Mouse (Mus musculus) forebrain, embryonic 12.5 days (tissue): ENCODE measurements at regions not wholly inside any gene's neighbourhood (a gene's known extent, or its start where the extent isn't known, plus 50 kb on each side); places are given as distances from the start of the nearest gene placed in this dataset.

Experiments
- ATAC-seq: fragments of 200-750 bp; cut with Nextera tagmentation; 2 replicates; pipeline ENCODE4 v1.8.0; 2017; ENCODE audit warnings: moderate TSS enrichment; ENCODE audit not compliant: low FRiP score
- H3K27ac ChIP-seq: fragments of 300-500 bp; sonication (generic); 2 replicates; pipeline ENCODE4 v1.5.1; 2016; ENCODE audit warnings: mild to moderate bottlenecking
- H3K27me3 ChIP-seq: fragments of 300-500 bp; sonication (generic); 2 replicates; pipeline ENCODE4 v1.6.1; 2016; ENCODE audit warnings: mild to moderate bottlenecking
- H3K36me3 ChIP-seq: fragments of 300-500 bp; sonication (generic); replicated peaks from 2 replicates; pipeline ENCODE4 v1.6.1; 2016; ENCODE audit warnings: mild to moderate bottlenecking
- H3K4me1 ChIP-seq: fragments of 300-500 bp; sonication (generic); 2 replicates; pipeline ENCODE4 v1.6.1; 2016
- H3K4me2 ChIP-seq: fragments of 300-500 bp; sonication (generic); 2 replicates; pipeline ENCODE4 v1.6.1; 2016; ENCODE audit warnings: mild to moderate bottlenecking, moderate library complexity
- H3K4me3 ChIP-seq: fragments of 300-500 bp; sonication (generic); replicated peaks from 2 replicates; pipeline ENCODE4 v1.5.1; 2016; ENCODE audit warnings: mild to moderate bottlenecking
- H3K9ac ChIP-seq: fragments of 300-500 bp; sonication (generic); 2 replicates; pipeline ENCODE4 v1.6.1; 2016; ENCODE audit warnings: mild to moderate bottlenecking
- H3K9me3 ChIP-seq: fragments of 300-500 bp; sonication (generic); 2 replicates; pipeline ENCODE4 v1.6.1; 2016
- WGBS: fragments of 180-500 bp; shearing (Covaris S2); methylation state at CpG from one replicate; pipeline ENCODE4 v1.1.7; 2016; 5-methylcytosine and 5-hydroxymethylcytosine counted together

DNA sequence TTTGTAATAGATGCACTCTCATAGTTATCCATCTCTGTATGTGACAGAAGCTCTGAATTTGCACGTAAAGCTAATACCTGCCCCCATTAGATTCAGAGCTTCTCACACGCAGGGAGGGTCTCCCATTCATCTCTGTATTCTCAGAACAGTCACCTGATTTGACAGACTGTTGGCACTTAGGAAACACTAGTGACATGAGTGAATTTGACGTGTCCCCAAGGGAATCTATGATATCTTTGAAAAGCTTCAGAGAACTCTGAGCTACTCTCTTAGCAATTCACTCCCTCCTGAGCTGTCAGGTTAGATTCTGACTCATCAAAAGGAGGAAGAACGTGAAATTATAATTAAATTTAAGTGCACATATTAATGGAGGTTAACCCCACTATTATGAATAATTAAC lies 423.1 kb downstream of the Ipo11 start:
- no peak overlapping the region for H3K9ac ChIP-seq
- H3K27me3 ChIP-seq = no peaks in the 10 kb centered on the region
- no peak overlapping the region for H3K4me3 ChIP-seq
- no peak overlapping the region for H3K4me2 ChIP-seq
- no peak for ATAC-seq
- WGBS = 81% methylated on average over 4 of the region's 4 CpGs
- H3K4me1 ChIP-seq = no peaks in the 10 kb centered on the region
- H3K27ac ChIP-seq = no peak overlapping the region
- no peaks in the 10 kb centered on the region for H3K9me3 ChIP-seq
- no peaks in the 10 kb centered on the region for H3K36me3 ChIP-seq

DNA sequence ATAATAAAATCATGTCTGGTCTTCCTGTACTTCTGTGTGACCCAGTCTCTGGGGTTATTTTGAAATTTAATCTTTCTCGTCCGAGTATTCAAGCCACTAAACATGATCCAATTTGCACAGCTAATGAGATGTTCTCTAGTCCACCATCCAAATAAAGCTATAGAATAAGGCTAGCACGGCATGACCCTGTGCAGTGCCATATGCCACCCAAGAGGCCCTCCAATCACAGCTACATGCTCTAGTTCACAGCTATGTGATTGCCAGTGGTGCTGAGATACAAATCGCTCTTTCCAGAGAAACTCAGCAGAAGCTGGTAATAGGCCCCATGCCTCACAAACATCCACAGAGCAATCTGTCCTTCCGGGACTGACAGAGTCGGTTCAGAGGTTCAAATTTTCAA lies 426.3 kb downstream of the Ipo11 start:
- Histone ChIP-seq H3K4me1 (no peaks in the 10 kb centered on the region), H3K4me3 (no peak overlapping the region), H3K9me3 (no peaks in the 10 kb centered on the region), H3K9ac (no peak overlapping the region), H3K27me3 (no peaks in the 10 kb centered on the region), H3K36me3 (no peaks in the 10 kb centered on the region), H3K27ac (no peak overlapping the region), H3K4me2 (no peak overlapping the region)
- 70% methylated on average over 6 of the region's 6 CpGs for WGBS
- ATAC-seq = no peak

DNA sequence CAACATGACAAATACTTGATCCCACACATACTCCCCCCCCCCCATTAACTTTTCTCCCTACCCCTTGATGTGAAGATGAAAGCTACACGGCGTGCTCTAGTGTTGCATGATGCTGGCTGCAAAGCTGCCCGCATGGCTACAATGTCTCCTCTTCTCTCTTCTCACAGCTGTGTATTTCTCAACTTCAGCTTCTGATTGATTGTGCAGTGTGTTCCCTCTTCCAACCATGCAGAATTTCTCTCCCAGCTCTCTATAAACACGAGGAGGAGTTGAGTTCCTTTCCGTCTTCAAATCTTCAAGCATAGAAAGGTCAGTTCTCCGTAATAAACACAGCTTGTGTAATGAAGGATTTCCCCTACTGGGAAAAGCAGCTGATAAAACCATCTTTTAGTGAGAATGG lies 435.5 kb downstream of the Ipo11 start:
- Histone ChIP-seq H3K9ac (no peak overlapping the region), H3K36me3 (no peaks in the 10 kb centered on the region), H3K27ac (no peak overlapping the region), H3K9me3 (no peaks in the 10 kb centered on the region), H3K27me3 (no peaks in the 10 kb centered on the region), H3K4me3 (no peak overlapping the region), H3K4me2 (no peak overlapping the region), H3K4me1 (no peaks in the 10 kb centered on the region)
- 86% methylated on average over 6 of the region's 6 CpGs for WGBS
- no peak for ATAC-seq

DNA sequence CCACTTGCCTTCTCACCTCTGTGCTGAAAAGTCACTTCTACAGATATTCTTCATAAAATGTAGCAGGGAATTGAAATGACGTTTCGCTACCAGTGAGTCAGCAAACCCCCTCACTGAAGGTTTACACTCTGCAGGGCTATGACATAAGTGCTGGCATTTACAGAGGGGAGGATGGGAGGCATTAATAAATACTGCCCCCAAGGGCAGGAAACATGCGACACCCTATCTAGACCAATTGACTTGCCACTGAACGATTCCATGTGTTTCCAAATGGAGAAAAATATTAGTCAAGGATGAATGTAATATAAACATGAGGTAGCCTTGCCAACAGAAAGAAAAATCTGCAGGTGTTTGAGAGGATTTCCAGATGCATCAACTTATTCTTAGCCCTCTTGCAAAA lies 465.5 kb downstream of the Ipo11 start:
- Histone ChIP-seq H3K9me3 (no peaks in the 10 kb centered on the region), H3K4me2 (no peak overlapping the region), H3K4me1 (no peaks in the 10 kb centered on the region), H3K36me3 (no peaks in the 10 kb centered on the region), H3K27me3 (no peaks in the 10 kb centered on the region), H3K27ac (no peak overlapping the region), H3K9ac (no peak overlapping the region), H3K4me3 (no peak overlapping the region)
- WGBS = 81% methylated on average over 4 of the region's 4 CpGs
- no peak for ATAC-seq

DNA sequence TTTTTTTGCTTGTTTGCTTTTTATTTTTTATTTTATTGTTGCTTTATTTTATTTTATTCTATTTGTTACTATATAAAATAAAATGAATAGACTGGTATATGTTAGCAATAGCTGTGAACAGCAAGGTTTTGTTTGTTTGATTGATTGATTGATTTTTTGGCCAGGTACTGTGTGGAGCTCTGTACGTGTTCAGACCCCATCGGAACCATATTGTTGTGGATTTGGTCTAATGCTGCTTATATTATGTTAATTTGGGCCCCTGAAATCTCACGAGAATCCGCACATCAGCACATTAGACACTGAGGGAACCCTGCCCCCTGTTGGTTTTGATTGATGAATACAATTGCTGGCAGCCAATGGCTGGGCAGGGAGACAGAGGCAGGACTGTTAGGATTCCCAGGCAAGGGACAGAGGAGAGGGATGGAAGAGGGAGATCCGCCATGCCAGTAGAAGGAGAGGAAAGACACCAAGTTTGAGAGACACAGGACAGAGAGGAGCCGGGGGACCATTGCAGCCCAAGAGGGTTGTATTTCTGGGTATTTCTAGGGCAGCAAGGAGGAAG lies 482.3 kb downstream of the Ipo11 start:
- Histone ChIP-seq H3K4me2 (no peak overlapping the region), H3K36me3 (no peaks in the 10 kb centered on the region), H3K4me1 (no peaks in the 10 kb centered on the region), H3K27me3 (no peaks in the 10 kb centered on the region), H3K4me3 (no peak overlapping the region), H3K27ac (no peak overlapping the region), H3K9me3 (no peaks in the 10 kb centered on the region), H3K9ac (no peak overlapping the region)
- WGBS = 72% methylated on average over 6 of the region's 6 CpGs
- ATAC-seq = 0 out of 2 replicates have a peak, but pooled peaks have one; percentile 51

DNA sequence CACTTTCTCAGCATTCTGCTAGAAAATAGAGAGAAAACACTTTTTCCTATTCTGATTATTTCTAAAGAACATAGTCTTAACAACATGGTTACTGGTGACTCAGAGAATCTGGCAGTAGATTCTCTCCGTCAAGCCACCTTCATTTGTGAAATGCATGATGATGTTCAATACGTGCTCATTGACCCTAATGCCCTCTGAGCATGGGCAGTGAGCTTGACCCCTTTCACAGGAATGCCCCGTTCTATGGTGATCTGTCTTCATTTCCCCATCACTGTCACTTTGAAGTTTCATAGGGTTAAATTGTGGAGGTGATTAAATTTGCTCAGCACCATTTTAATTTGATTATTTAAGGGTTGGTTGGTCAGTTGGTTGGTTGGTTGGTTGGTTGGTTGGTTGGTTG lies 504.6 kb downstream of the Ipo11 start:
- Histone ChIP-seq H3K4me1 (no peaks in the 10 kb centered on the region), H3K4me2 (no peak overlapping the region), H3K27me3 (no peaks in the 10 kb centered on the region), H3K36me3 (no peaks in the 10 kb centered on the region), H3K4me3 (no peak overlapping the region), H3K9ac (no peak overlapping the region), H3K9me3 (no peaks in the 10 kb centered on the region), H3K27ac (no peak overlapping the region)
- ATAC-seq = peak; percentile 44; the same call in 1 of the 2 replicates
- 75% methylated on average over 3 of the region's 3 CpGs for WGBS

DNA sequence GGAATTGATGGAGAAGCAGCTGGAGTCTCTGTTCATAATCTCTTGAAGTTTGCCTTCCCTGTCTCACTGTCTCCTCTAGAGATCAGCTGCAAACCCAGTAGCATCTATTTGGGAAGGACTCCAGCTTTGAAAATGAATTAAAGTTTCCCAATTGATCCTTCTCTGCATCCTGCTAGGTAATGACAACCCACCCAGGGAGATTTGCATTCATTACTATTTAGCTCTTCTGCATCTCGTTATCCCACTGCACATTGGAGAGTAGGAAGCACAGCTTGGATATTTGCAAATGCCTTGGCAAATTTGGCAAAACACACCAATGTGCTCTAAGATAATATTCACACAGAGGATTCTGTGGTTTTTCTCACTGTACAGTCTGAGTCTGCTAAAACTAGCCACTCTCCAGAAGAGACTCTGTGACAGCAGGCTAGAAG lies 530.1 kb downstream of the Ipo11 start:
- 11% methylated on average over 1 of the region's 1 CpGs for WGBS
- H3K4me2 ChIP-seq = no peak overlapping the region
- H3K4me1 ChIP-seq = peaks cover 3% of the 10 kb centered on the region; the same call in 1 of the 2 replicates
- H3K36me3 ChIP-seq = no peaks in the 10 kb centered on the region
- no peak overlapping the region for H3K9ac ChIP-seq
- H3K4me3 ChIP-seq = no peak overlapping the region
- no peaks in the 10 kb centered on the region for H3K27me3 ChIP-seq
- no peak overlapping the region for H3K27ac ChIP-seq
- no peak for ATAC-seq
- no peaks in the 10 kb centered on the region for H3K9me3 ChIP-seq

DNA sequence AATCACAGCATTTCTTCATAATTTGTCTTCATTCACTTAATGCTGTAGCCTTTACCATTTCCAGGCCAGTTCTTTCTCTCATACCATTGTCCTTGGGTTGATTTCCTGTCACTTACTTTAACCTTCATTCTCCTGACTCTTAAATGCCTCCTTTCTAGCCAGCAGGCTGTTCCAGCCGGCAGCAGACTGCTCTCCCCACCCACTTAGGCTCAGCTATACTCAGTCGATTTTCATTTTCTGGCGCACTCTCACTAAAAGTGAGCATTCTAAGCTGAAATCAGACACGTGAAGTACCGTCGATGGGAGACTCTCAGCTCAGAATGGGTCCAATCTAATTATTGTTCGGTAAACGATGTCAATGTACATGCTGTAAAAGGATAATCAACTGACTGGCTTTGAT lies 544.1 kb downstream of the Ipo11 start:
- 72% methylated on average over 8 of the region's 8 CpGs for WGBS
- ATAC-seq = no peak
- H3K4me1 ChIP-seq = no peaks in the 10 kb centered on the region

DNA sequence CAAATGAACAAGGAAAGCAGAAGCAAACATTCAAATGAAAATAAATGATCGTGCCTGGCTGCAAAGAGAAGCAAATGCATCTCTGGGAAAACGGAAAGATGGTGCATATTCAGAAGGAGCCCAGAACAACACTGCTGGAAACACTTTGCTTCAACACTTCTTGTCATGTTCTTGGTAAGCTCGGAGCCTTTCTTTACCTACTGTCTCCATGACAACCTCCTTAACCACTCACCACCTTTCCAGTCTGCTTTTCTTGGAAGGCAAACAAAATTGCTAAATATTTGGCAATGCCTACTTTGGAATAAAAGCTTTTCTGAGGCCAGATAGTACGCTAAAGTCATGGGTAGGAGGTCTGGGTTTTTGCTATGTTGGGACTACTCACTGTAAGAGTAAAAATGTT lies 548.1 kb downstream of the Ipo11 start:
- 80% methylated on average over 4 of the region's 4 CpGs for WGBS
- no peaks in the 10 kb centered on the region for H3K36me3 ChIP-seq
- no peak for ATAC-seq

More for the DNA sequence above, 544.1 kb downstream of the Ipo11 start:
- Histone ChIP-seq H3K27ac (no peak overlapping the region), H3K9ac (no peak overlapping the region), H3K36me3 (no peaks in the 10 kb centered on the region), H3K4me2 (no peak overlapping the region), H3K4me3 (no peak overlapping the region), H3K27me3 (no peaks in the 10 kb centered on the region), H3K9me3 (no peaks in the 10 kb centered on the region)

DNA sequence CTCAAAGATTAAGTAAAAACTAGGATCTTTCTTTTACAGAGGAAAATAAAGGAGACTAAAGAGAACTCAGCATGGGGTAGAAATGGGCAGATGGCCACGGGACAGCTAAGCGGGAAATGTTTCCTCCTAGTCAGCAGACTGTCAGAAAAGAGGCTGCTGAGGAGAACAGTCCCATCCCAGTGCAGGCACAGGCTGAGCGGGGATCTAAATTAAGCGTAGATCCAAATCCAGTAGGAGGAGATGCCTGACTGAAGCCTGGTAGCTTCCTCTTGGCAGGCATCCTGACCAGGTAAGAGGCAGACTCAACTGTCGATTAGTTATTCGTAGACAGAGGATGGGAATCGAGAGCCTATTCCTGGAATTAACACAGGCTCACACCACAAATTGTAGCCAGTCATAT lies 569.2 kb downstream of the Ipo11 start:
- Histone ChIP-seq H3K4me3 (no peak overlapping the region), H3K9ac (no peak overlapping the region), H3K4me2 (no peak overlapping the region), H3K27me3 (no peaks in the 10 kb centered on the region), H3K4me1 (no peaks in the 10 kb centered on the region), H3K36me3 (no peaks in the 10 kb centered on the region), H3K27ac (no peak overlapping the region), H3K9me3 (no peaks in the 10 kb centered on the region)
- ATAC-seq = no peak
- 83% methylated on average over 7 of the region's 7 CpGs for WGBS

More for the DNA sequence above, 548.1 kb downstream of the Ipo11 start:
- Histone ChIP-seq H3K9ac (no peak overlapping the region), H3K9me3 (no peaks in the 10 kb centered on the region), H3K27ac (no peak overlapping the region), H3K27me3 (no peaks in the 10 kb centered on the region), H3K4me1 (no peaks in the 10 kb centered on the region), H3K4me3 (no peak overlapping the region), H3K4me2 (no peak overlapping the region)

DNA sequence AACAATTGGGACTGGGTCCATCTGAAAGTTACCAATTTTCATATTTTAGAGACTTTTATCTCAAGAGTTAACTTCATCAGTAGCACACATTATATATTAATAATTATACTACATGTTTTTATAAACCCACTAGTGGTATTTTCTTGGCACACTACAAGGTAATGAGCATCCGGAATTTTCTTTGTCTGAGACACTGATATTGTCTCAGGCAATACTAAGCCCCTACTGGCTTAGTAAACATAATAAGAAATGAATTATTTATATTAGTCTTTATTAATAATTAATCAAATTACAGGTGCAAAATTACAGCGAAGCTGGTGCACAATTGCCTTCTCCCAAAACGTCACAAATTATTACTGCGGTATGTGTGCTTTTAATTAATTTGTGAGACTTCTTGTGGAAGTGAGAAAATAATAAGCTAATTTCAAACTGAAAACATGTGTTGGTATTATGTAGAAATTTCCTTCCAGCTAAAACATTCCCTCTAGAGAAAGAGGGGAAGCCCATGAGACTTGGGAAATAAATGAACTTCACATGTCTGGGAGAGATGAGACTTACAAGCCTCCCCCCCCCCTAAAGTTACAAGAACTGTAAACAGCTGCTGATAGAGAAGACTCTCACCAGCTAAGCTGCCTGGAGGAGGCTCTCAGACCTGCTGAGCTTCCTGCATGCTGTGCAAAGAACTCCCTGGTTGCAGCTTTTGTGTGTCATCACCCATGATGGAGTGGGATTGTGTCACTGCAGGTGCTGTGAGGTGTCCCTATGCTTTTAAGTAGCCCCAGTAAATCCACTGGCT lies 583.9 kb downstream of the Ipo11 start:
- Histone ChIP-seq H3K36me3 (no peaks in the 10 kb centered on the region), H3K27me3 (no peaks in the 10 kb centered on the region), H3K27ac (no peak overlapping the region), H3K9ac (no peak overlapping the region), H3K4me2 (no peak overlapping the region), H3K4me3 (no peak overlapping the region), H3K9me3 (no peaks in the 10 kb centered on the region), H3K4me1 (no peaks in the 10 kb centered on the region)
- 82% methylated on average over 4 of the region's 4 CpGs for WGBS
- no peak for ATAC-seq

DNA sequence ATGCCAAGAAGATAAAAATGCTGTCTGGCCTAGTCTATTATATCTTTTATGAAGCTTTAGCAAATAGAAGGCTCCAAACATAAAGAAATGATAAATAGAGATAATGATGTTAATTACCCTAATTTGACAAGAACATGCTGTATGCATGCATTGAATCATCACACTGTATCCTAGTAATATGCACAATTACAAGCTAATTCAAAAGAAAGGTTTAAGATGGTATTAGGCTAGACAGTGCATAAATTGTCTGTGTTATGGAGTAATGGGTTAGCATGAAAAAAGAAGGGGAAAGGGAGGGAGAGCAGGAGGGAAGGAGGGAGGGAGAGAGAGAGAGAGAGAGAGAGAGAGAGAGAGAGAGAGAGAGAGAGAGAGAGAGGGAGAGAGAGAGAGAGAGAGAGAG lies 604.7 kb downstream of the Ipo11 start:
- Histone ChIP-seq H3K4me2 (no peak overlapping the region), H3K4me1 (no peaks in the 10 kb centered on the region), H3K9me3 (no peaks in the 10 kb centered on the region), H3K27me3 (no peaks in the 10 kb centered on the region), H3K9ac (no peak overlapping the region), H3K36me3 (no peaks in the 10 kb centered on the region), H3K27ac (no peak overlapping the region), H3K4me3 (no peak overlapping the region)
- no peak for ATAC-seq

DNA sequence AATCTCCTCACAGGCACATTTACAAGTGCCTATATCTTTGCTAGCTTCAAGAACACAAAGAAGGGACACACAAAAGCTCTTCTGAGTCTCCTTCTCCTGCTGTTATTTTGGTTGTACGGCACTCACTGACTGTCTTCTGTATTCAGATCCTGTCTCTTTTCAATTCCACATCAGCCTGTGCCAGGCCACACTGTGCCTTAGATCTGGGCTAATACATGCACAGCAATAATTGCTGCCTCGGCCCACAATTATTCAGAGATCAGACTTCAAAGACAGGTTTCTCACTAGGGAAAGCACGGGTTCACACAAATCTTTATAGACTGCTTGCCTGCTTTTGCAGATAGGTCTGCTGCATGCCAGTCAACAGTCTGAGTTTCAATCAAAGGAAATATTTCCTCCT lies 617.8 kb downstream of the Ipo11 start:
- ATAC-seq = peak; percentile 87; the same call in 1 of the 2 replicates
- Histone ChIP-seq H3K27ac (peak overlapping the region; percentile 56; the same call in 1 of the 2 replicates), H3K4me3 (no peak overlapping the region), H3K4me1 (peaks cover 9% of the 10 kb centered on the region), H3K27me3 (no peaks in the 10 kb centered on the region), H3K9ac (no peak overlapping the region), H3K36me3 (no peaks in the 10 kb centered on the region), H3K9me3 (no peaks in the 10 kb centered on the region), H3K4me2 (no peak overlapping the region)
- WGBS = 15% methylated on average over 3 of the region's 3 CpGs
